Mouse (Mus musculus) liver, postnatal 0 days (tissue): ENCODE results near the gene Bcr. TPM values are rescaled to one million over a fixed set of nuclear protein-coding genes. Genes with fewer than 3 reads are reported as not detected.
A peak's percentile ranks its signal among the peaks of the same experiment; 100 is the strongest.

Source experiments
- ATAC-seq: fragments of 200-750 bp; cut with Nextera tagmentation; 2 replicates; pipeline ENCODE4 v1.8.0; 2017; ENCODE audit warnings: mild to moderate bottlenecking, moderate library complexity
- DNase-seq: peaks from one replicate; pipeline ENCODE4 v3.0.0-alpha.2; 2016
- H3K27ac ChIP-seq: fragments of 300-500 bp; sonication (generic); 2 replicates; pipeline ENCODE4 v1.5.1; 2014; ENCODE audit warnings: antibody characterized with exemption, moderate library complexity, mild to moderate bottlenecking, low read depth
- H3K27me3 ChIP-seq: fragments of 300-500 bp; sonication (generic); 2 replicates; pipeline ENCODE4 v1.6.1; 2014; ENCODE audit warnings: low read length, control low read depth, mixed read lengths; ENCODE audit not compliant: insufficient read depth
- H3K36me3 ChIP-seq: fragments of 300-500 bp; sonication (generic); replicated peaks from 2 replicates; pipeline ENCODE4 v1.6.1; 2014; ENCODE audit warnings: mild to moderate bottlenecking, control low read depth, low read length, moderate library complexity, mixed read lengths; ENCODE audit not compliant: insufficient read depth
- H3K4me1 ChIP-seq: fragments of 300-500 bp; sonication (generic); 2 replicates; pipeline ENCODE4 v1.6.1; 2014; ENCODE audit warnings: antibody characterized with exemption, mild to moderate bottlenecking, control low read depth; ENCODE audit not compliant: insufficient read depth
- H3K4me2 ChIP-seq: fragments of 300-500 bp; sonication (generic); 2 replicates; pipeline ENCODE4 v1.6.1; 2014; ENCODE audit warnings: low read depth, mild to moderate bottlenecking, low read length, moderate library complexity, mixed read lengths
- H3K4me3 ChIP-seq: fragments of 300-500 bp; sonication (generic); 2 replicates; pipeline ENCODE4 v1.5.1; 2014; ENCODE audit warnings: low read depth, low read length
- H3K9ac ChIP-seq: fragments of 300-500 bp; sonication (generic); replicated peaks from 2 replicates; pipeline ENCODE4 v1.6.1; 2014; ENCODE audit warnings: mild to moderate bottlenecking, moderate library complexity
- H3K9me3 ChIP-seq: fragments of 300-500 bp; sonication (generic); 2 replicates; pipeline ENCODE4 v1.6.1; 2016; ENCODE audit warnings: mild to moderate bottlenecking, control low read depth, low read length, mixed read lengths
- CTCF ChIP-seq: sonication (generic); IDR thresholded peaks from 2 replicates; pipeline ENCODE4 v1.5.1; 2016; ENCODE audit warnings: antibody characterized with exemption, low read depth
- EP300 ChIP-seq: IDR thresholded peaks from 2 replicates; pipeline ENCODE4 v1.6.1; 2016; ENCODE audit warnings: antibody characterized with exemption, low read depth, mild to moderate bottlenecking
- WGBS: fragments of 180-500 bp; shearing (Covaris S2); extraction: QIAGEN DNeasy Blood & Tissue Kit; methylation state at CpG from one replicate; pipeline ENCODE4 v1.1.7; 2014; ENCODE audit not compliant: insufficient replicate concordance; 5-methylcytosine and 5-hydroxymethylcytosine counted together
- polyA plus RNA-seq: library from polyadenylated mRNA; unstranded; fragments of >200 nt; fragmentation: Nextera tagmentation; extraction: Ambion mirVana; gene quantifications from 2 replicates; pipeline ENCODE4 v1.2.1, GENCODE M21; 2015

Gene Bcr
- polyA plus RNA-seq, 1 experiment from 2014 or later = 3.4 TPM

DNA sequence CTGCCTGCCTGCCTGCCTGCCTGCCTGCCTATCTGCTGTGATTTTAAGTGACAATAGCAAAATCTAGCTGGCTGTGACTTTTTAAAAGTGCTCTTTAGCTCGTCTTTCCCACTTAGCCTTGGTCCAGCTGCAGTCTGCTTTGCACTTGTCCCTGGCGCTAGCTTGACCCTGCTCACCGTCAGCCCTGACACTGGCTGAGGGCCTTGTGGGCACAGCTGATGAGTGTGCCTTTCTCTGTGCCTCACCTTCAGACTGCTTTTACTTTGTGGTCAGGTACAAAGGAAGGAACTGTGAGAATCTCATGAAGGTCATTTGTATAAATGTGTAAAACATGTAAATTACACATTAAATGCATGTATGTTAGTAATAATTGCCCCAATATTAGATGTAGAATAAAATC is 163.8 kb downstream of the Bcr start:
- 71% methylated on average over 3 of the region's 3 CpGs for WGBS
- TF ChIP-seq CTCF (no peak), EP300 (no peak)
- DNase-seq (no peak), ATAC-seq (no peak)
- Histone ChIP-seq H3K9me3 (no peaks in the 10 kb centered on the region), H3K4me3 (no peak overlapping the region), H3K27me3 (no peaks in the 10 kb centered on the region), H3K4me2 (no peak overlapping the region), H3K36me3 (no peaks in the 10 kb centered on the region), H3K4me1 (peaks cover 32% of the 10 kb centered on the region), H3K27ac (0 out of 2 replicates have a peak overlapping the region, but pooled peaks have one; percentile 22), H3K9ac (no peak overlapping the region)

DNA sequence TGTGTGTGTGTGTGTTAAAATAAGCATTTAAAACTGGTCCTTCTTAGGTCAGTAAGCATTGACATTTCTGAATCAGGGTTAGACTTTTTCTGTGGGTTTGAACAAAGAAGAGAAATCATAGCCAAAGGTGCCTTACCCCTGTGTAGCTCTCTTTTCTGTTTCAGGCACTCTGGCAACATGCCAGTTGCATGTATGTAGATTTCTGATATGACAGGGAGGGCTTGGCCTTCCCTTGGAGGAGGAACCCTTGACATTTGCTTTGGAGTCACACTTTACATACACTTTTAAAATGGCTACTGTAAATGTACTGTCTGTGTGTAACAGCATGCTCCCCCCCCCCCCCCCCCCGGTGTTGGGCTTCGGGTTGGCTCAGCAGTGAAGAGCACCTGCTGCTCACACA is 164.2 kb downstream of the Bcr start:
- Histone ChIP-seq H3K4me3 (no peak overlapping the region), H3K27me3 (no peaks in the 10 kb centered on the region), H3K4me1 (peaks cover 32% of the 10 kb centered on the region), H3K9ac (no peak overlapping the region), H3K27ac (no peak overlapping the region), H3K4me2 (no peak overlapping the region), H3K36me3 (no peaks in the 10 kb centered on the region), H3K9me3 (no peaks in the 10 kb centered on the region)
- no peak for ATAC-seq
- DNase-seq = no peak
- WGBS = no CpG with 5 or more reads among the region's 2 CpGs
- TF ChIP-seq CTCF (no peak), EP300 (no peak)

- ATAC-seq (no peak), DNase-seq (no peak)
- H3K27ac ChIP-seq = no peak overlapping the region
Measured at GRCm38 (mm10) chr10:75227381-75227780, 167.0 kb downstream of the Bcr start.

GRCm38 (mm10) chr10:75230572-75230971 is 170.2 kb downstream of the Bcr start:
- TF ChIP-seq EP300 = no peak
- no peak for TF ChIP-seq CTCF
- Histone ChIP-seq H3K4me3 (no peak overlapping the region), H3K36me3 (peaks cover 15% of the 10 kb centered on the region; the same call in 1 of the 2 replicates), H3K27me3 (no peaks in the 10 kb centered on the region), H3K27ac (no peak overlapping the region), H3K9me3 (no peaks in the 10 kb centered on the region), H3K4me1 (no peaks in the 10 kb centered on the region), H3K9ac (no peak overlapping the region), H3K4me2 (no peak overlapping the region)
- DNase-seq = no peak
- WGBS = 73% methylated on average over 4 of the region's 4 CpGs
- ATAC-seq = no peak

More at GRCm38 (mm10) chr10:75227381-75227780, 167.0 kb downstream of the Bcr start:
- TF ChIP-seq EP300 = no peak
- no peak for TF ChIP-seq CTCF
- no peak overlapping the region for H3K4me2 ChIP-seq
- WGBS = 63% methylated on average over 3 of the region's 3 CpGs
- H3K4me1 ChIP-seq = peaks cover 11% of the 10 kb centered on the region
- H3K27me3 ChIP-seq = no peaks in the 10 kb centered on the region
- H3K9ac ChIP-seq = no peak overlapping the region
- peaks cover 14% of the 10 kb centered on the region; the same call in 1 of the 2 replicates for H3K36me3 ChIP-seq
- no peaks in the 10 kb centered on the region for H3K9me3 ChIP-seq
- no peak overlapping the region for H3K4me3 ChIP-seq

- no peak overlapping the region for H3K4me3 ChIP-seq
Measured at GRCm38 (mm10) chr10:75231876-75232275, 171.5 kb downstream of the Bcr start.

GRCm38 (mm10) chr10:75232612-75233155 is 172.3 kb downstream of the Bcr start:
- Histone ChIP-seq H3K4me2 (no peak overlapping the region), H3K9me3 (no peaks in the 10 kb centered on the region), H3K36me3 (peaks cover 17% of the 10 kb centered on the region; the same call in 1 of the 2 replicates), H3K9ac (no peak overlapping the region), H3K4me3 (no peak overlapping the region), H3K27me3 (no peaks in the 10 kb centered on the region), H3K27ac (no peak overlapping the region), H3K4me1 (no peaks in the 10 kb centered on the region)
- DNase-seq (no peak), ATAC-seq (peak; percentile 52)
- no peak for TF ChIP-seq EP300
- no peak for TF ChIP-seq CTCF
- WGBS = 85% methylated on average over 4 of the region's 4 CpGs

More at GRCm38 (mm10) chr10:75231876-75232275, 171.5 kb downstream of the Bcr start:
- TF ChIP-seq CTCF = no peak
- no peak overlapping the region for H3K9ac ChIP-seq
- no peaks in the 10 kb centered on the region for H3K9me3 ChIP-seq
- H3K4me2 ChIP-seq = no peak overlapping the region
- DNase-seq (no peak), ATAC-seq (no peak)
- 79% methylated on average over 1 of the region's 1 CpGs for WGBS
- H3K4me1 ChIP-seq = no peaks in the 10 kb centered on the region
- H3K27me3 ChIP-seq = no peaks in the 10 kb centered on the region
- H3K27ac ChIP-seq = 0 out of 2 replicates have a peak overlapping the region, but pooled peaks have one; percentile 40
- H3K36me3 ChIP-seq = peaks cover 15% of the 10 kb centered on the region; the same call in 1 of the 2 replicates

GRCm38 (mm10) chr10:75233489-75233888 is 173.1 kb downstream of the Bcr start:
- 0 out of 2 replicates have a peak overlapping the region, but pooled peaks have one; percentile 0 for H3K27ac ChIP-seq
- no peaks in the 10 kb centered on the region for H3K9me3 ChIP-seq
- H3K36me3 ChIP-seq = peaks cover 17% of the 10 kb centered on the region; the same call in 1 of the 2 replicates
- DNase-seq = no peak
- H3K4me2 ChIP-seq = no peak overlapping the region
- H3K27me3 ChIP-seq = no peaks in the 10 kb centered on the region
- no peak overlapping the region for H3K4me3 ChIP-seq
- no peaks in the 10 kb centered on the region for H3K4me1 ChIP-seq
- no peak for TF ChIP-seq EP300
- no peak for TF ChIP-seq CTCF
- WGBS = 60% methylated on average over 2 of the region's 2 CpGs
- peak; percentile 49 for ATAC-seq
- H3K9ac ChIP-seq = no peak overlapping the region

Other genes starting within 250 kb of the Bcr start
- gene Gnaz, start 93.4 kb upstream of the Bcr start, polyA plus RNA-seq = 3.4 and 3.7 TPM in 2 replicates
- gene Rsph14, start 28.0 kb upstream of the Bcr start, polyA plus RNA-seq = 0.20 TPM in 1 of 2 replicates, not detected in the other
- gene Rab36, start 23.5 kb upstream of the Bcr start, polyA plus RNA-seq = 1.7 TPM in 2 replicates
- gene Specc1l, start 151.5 kb downstream of the Bcr start, polyA plus RNA-seq = 3.5 and 4.0 TPM in 2 replicates